Mouse (Mus musculus) heart, adult 2 months (tissue): Measurements from ENCODE around the gene Tob1.

Experiments
- CTCF ChIP-seq: fragments of 200-600 bp; IDR thresholded peaks from 2 replicates; pipeline ENCODE4 v1.8.1; 2022; ENCODE audit warnings: antibody characterized with exemption, mild to moderate bottlenecking, moderate library complexity
- EP300 ChIP-seq: fragments of 200-500 bp; IDR thresholded peaks from 2 replicates; pipeline ENCODE4 v1.6.1; 2011; ENCODE audit warnings: low read depth, low read length, control low read depth; ENCODE audit not compliant: insufficient read depth
- POLR2A ChIP-seq: fragments of 200-500 bp; IDR thresholded peaks from 2 replicates; pipeline ENCODE4 v1.6.1; 2011; ENCODE audit warnings: mild to moderate bottlenecking, low read depth, low read length, control low read depth; ENCODE audit not compliant: insufficient read depth

- TF ChIP-seq POLR2A = no peak
- no peak for TF ChIP-seq CTCF
- TF ChIP-seq EP300 = no peak
Measured at GRCm38 (mm10) chr11:94181694-94182093, 29.6 kb upstream of the Tob1 start.
